ENCODE assay signal across 30 mouse cellular contexts in the genomic region with DNA sequence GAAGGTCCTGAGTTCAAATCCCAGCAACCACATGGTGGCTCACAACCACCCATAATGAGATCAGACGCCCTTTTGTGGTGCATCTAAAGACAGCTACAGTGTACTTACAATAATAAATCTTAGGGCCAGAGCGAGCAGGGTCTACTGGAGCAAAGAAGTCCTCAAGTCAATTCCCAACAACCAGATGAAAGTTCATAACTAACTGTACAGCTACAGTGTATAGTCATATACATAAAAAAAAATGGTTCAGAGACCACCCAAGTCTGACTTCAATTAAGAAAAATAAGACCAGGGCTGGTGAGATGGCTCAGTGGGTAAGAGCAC. TPM values are rescaled to one million over a fixed set of nuclear protein-coding genes. Genes with fewer than 3 reads are reported as not detected.
A peak's percentile ranks its signal among the peaks of the same experiment; 100 is the strongest.
DNase-seq lines count a peak whose midpoint lies in the region; ATAC-seq and TF ChIP-seq lines count a peak whose summit lies in the region.
"Had no signal": no experiment of that assay in that cellular context is flagged by ENCODE, and none has a peak within 500 bp of the region (broad histone marks: within the 10 kb centered on the region; RNA-seq: fewer than 3 reads in every experiment).

No protein-coding gene starts in this region.

- no peaks in the 10 kb centered on the region for H3K4me1 ChIP-seq in liver, adult 2 months (ENCODE audit: control insufficient read depth, insufficient read depth, low read length)
- no peaks in the 10 kb centered on the region for H3K4me1 ChIP-seq in liver, postnatal 0 days (ENCODE audit: insufficient read depth)
- H3K4me1 ChIP-seq: forebrain, embryonic 13.5 days; heart, embryonic 12.5 days; kidney, embryonic 15.5 days; limb, embryonic 13.5 days; stomach, embryonic 15.5 days had no signal

- H3K9ac ChIP-seq in liver, adult 2 months (ENCODE audit: low read depth, low read length), result no peak overlapping the region
- H3K9ac ChIP-seq in liver, postnatal 0 days (replicated peaks), result no peak overlapping the region
- H3K9ac ChIP-seq: forebrain, embryonic 13.5 days; heart, embryonic 12.5 days; kidney, embryonic 15.5 days; limb, embryonic 13.5 days; liver, embryonic 15.5 days; stomach, embryonic 15.5 days had no signal

- POLR2A ChIA-PET in Patski (lab: Charles Lee), result interaction anchor here (0.6 kb wide), 1 partner anchor 293 kb away, joined by 3 read pairs; no protein-coding TSS in a partner anchor

- H3K79me2 ChIP-seq in liver, adult 2 months (ENCODE audit: control insufficient read depth, insufficient read depth, low read length), result no peaks in the 10 kb centered on the region

- no peaks in the 10 kb centered on the region for H3K9me3 ChIP-seq in liver, postnatal 0 days (ENCODE audit: low read length)
- H3K9me3 ChIP-seq: forebrain, embryonic 13.5 days; heart, embryonic 12.5 days; hindbrain, embryonic 10.5 days; kidney, embryonic 15.5 days; limb, embryonic 13.5 days; liver, embryonic 15.5 days; megakaryocyte, embryonic 14.5 days; stomach, embryonic 15.5 days had no signal

- in situ Hi-C loops in Patski (cut with MboI; ENCODE audit: low pct_unique_long_range_greater_than_20kb), result no loop called here

- TF ChIP-seq CTCF in liver, adult 2 months (IDR thresholded peaks at IDR 0.05; ENCODE audit: low read depth, low read length), result no peak
- no peak for TF ChIP-seq CTCF in liver, postnatal 0 days (IDR thresholded peaks at IDR 0.05; ENCODE audit: low read depth)
- TF ChIP-seq CTCF in Patski (IDR thresholded peaks at IDR 0.05), result peak; percentile 14

- H3K27me3 ChIP-seq in liver, adult 2 months (ENCODE audit: control insufficient read depth, insufficient read depth, low read length), result no peaks in the 10 kb centered on the region
- no peaks in the 10 kb centered on the region for H3K27me3 ChIP-seq in liver, postnatal 0 days (ENCODE audit: insufficient read depth, low read length)
- no peaks in the 10 kb centered on the region for H3K27me3 ChIP-seq in Patski
- H3K27me3 ChIP-seq: forebrain, embryonic 13.5 days; heart, embryonic 12.5 days; kidney, embryonic 15.5 days; limb, embryonic 13.5 days; liver, embryonic 15.5 days; megakaryocyte, embryonic 14.5 days; stomach, embryonic 15.5 days had no signal

- CTCF ChIA-PET in Patski (lab: Charles Lee), result interaction anchor here (1.7 kb wide), 1 partner anchor 10 kb away, joined by 4 read pairs; no protein-coding TSS in a partner anchor

- no peak overlapping the region for H3K27ac ChIP-seq in liver, adult 2 months (replicated peaks; ENCODE audit: insufficient read depth, low read depth, low read length)
- no peak overlapping the region for H3K27ac ChIP-seq in liver, postnatal 0 days (ENCODE audit: low read depth)
- H3K27ac ChIP-seq: forebrain, embryonic 13.5 days; hindbrain, embryonic 10.5 days; hindbrain, postnatal 0 days; kidney, embryonic 15.5 days; layer of hippocampus, adult 2 months; left cerebral cortex, adult 2 months; limb, embryonic 13.5 days; liver, embryonic 15.5 days; stomach, embryonic 15.5 days had no signal

- no peak for TF ChIP-seq POLR2A in liver, adult 2 months (IDR thresholded peaks at IDR 0.05; ENCODE audit: extremely low read depth, insufficient read depth, low read length)

- ATAC-seq in liver, postnatal 0 days, result no peak
- ATAC-seq in Patski, result no peak
- ATAC-seq: forebrain, embryonic 13.5 days; hindbrain, postnatal 0 days had no signal

- 89% methylated on average over 2 of the region's 2 CpGs for WGBS in liver, adult 2 months
- 70% methylated on average over 2 of the region's 2 CpGs for WGBS in liver, postnatal 0 days (ENCODE audit: insufficient replicate concordance)

- peaks cover 12% of the 10 kb centered on the region for H3K36me3 ChIP-seq in liver, adult 2 months (ENCODE audit: control insufficient read depth, insufficient read depth, low read length)
- peaks cover 20% of the 10 kb centered on the region for H3K36me3 ChIP-seq in liver, postnatal 0 days (replicated peaks; ENCODE audit: insufficient read depth, low read length)

- intact Hi-C loops in heart, postnatal 25 days (cut with DNase I), result no loop called here

- DNase-seq in heart, adult 11 months, result peak; percentile 85
- no peak for DNase-seq in heart, postnatal 25 days (ENCODE audit: low spot score)
- DNase-seq in liver, adult 2 months (ENCODE audit: extremely low read depth, low read depth, low spot score), result peak; percentile 14
- DNase-seq in liver, postnatal 0 days, result no peak
- DNase-seq in 3134 (ENCODE audit: extremely low read depth, insufficient read length, low spot score) (peak; percentile 34), Patski (ENCODE audit: low read depth, low spot score) (no peak)
- no peak for DNase-seq in spleen, postnatal 10 days (ENCODE audit: low spot score in 2 of 2)
- DNase-seq: adrenal gland, adult 8-10 months; cerebellum, adult 2 months; cerebellum, postnatal 14 days; gastrocnemius, postnatal 25 days; heart, adult 18-20 months; heart, postnatal 10 days; kidney, adult 18-20 months; kidney, postnatal 36 days; lung, postnatal 4 days; midbrain, embryonic 14.5 days; thymus, adult 18-20 months; thymus, postnatal 25 days had no signal

- no peak overlapping the region for H3K4me3 ChIP-seq in liver, adult 2 months (ENCODE audit: insufficient read depth, low read depth, low read length)
- no peak overlapping the region for H3K4me3 ChIP-seq in liver, postnatal 0 days (ENCODE audit: low read depth, low read length)
- H3K4me3 ChIP-seq: forebrain, embryonic 13.5 days; heart, embryonic 12.5 days; hindbrain, embryonic 10.5 days; kidney, embryonic 15.5 days; layer of hippocampus, adult 2 months; left cerebral cortex, adult 2 months; limb, embryonic 13.5 days; liver, embryonic 15.5 days; megakaryocyte, embryonic 14.5 days; stomach, embryonic 15.5 days had no signal

- TF ChIP-seq EP300 in liver, postnatal 0 days (IDR thresholded peaks at IDR 0.05; ENCODE audit: low read depth), result no peak

- H3K4me2 ChIP-seq in liver, postnatal 0 days (ENCODE audit: low read depth, low read length), result no peak overlapping the region
- H3K4me2 ChIP-seq: forebrain, embryonic 13.5 days; heart, embryonic 12.5 days; kidney, embryonic 15.5 days; limb, embryonic 13.5 days; liver, embryonic 15.5 days; stomach, embryonic 15.5 days had no signal

RNA-seq across cellular contexts. Expression of gene Hnrnpa3, which starts 12.2 kb away (rescaled TPM):
- 100 to 1,000 TPM; 159 to 193 TPM for total RNA-seq in heart, postnatal 25 days (2021)
- 44.2 and 45.5 TPM in 2 replicates for total RNA-seq in liver, adult 2 months (2014; rRNA removed)
- polyA plus RNA-seq in liver, adult 2 months (2012; rRNA removed), result 13.9 and 14.1 TPM in 2 replicates
- 86.9 and 90.7 TPM in 2 replicates for polyA plus RNA-seq in liver, postnatal 0 days (2015; fragmentation: Nextera tagmentation; extraction: Ambion mirVana)
- 249 TPM for polyA plus RNA-seq in Patski (2021)

RNA-seq across cellular contexts. Expression of gene Nfe2l2, which starts 33.1 kb away (rescaled TPM):
- total RNA-seq in heart, postnatal 25 days (2021), result 10 to 100 TPM; 56.8 to 72.0 TPM
- 29.5 and 34.1 TPM in 2 replicates for total RNA-seq in liver, adult 2 months (2014; rRNA removed)
- polyA plus RNA-seq in liver, adult 2 months (2012; rRNA removed), result 35.9 and 40.1 TPM in 2 replicates
- 58.7 and 59.4 TPM in 2 replicates for polyA plus RNA-seq in liver, postnatal 0 days (2015; fragmentation: Nextera tagmentation; extraction: Ambion mirVana)
- 87.3 TPM for polyA plus RNA-seq in Patski (2021)

Comparison
In these comparisons a context has a peak if more than half of its experiments do, and no peak if none do; other contexts are left out.
1. DNase-seq: peak in heart, adult 11 months (single experiment), liver, adult 2 months (single experiment) and 3134 (single experiment); none in heart, postnatal 25 days (single experiment), liver, postnatal 0 days (single experiment), Patski (single experiment) and spleen, postnatal 10 days (0 of 2).